Mouse (Mus musculus) spleen, adult 18-20 months (tissue): ENCODE measurements around the gene Gm10295.

Experiments used
- DNase-seq, 2 experiments: peaks; one replicate each; pipeline ENCODE4 v3.0.0; 2022; ENCODE audit warnings: mixed read lengths in 2 of 2

Gm10295 gene

DNA sequence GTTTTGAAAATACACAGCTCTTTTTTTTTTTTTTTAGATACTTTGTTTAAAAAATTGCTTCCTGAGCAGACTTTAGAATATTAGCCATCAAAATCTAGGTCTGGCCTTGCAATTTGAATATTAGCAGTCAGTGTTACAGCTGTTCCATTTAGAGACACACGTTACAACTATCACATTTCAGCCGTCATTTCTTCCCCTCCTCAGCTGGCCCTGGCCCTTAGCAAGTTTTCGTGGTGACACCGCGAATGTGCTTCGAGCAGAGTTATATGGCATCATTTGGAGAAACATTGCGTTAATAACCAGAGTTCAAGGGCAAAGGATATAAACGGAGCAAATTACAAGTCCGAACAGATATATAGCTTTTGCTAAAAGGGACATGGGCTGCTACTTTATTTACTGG lies 2.4 kb downstream of the Gm10295 start:
- no peak for DNase-seq

DNA sequence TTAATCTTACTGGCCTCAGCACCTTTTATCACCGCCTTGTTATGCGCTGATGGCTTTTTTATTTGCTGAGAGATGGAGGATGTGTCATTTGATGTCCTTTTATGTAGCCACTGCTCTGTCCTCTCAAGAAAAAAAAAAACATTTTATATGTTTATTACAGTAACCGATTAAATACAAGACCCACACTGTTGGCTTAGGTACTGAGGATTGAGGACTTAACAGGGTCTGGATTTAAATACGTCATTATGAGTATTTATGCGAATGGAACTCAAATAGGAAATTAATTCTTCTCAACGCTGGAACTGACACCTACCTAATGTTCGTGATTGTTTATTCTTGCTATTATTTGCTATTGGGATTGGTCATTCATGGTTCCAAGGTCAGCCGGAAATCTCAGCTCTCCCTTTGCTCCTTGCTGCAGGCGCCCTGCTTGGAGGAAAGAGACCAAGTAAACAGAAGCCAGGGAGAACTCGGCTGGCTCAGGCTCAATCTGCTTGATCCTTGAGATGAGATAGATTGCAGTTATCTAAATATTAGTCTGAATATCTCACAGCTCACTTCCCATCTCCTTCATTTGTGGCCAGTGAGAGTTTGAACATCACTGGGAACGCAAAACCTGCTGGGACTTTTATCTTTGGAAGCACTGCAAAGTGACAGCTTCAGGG lies 26.2 kb downstream of the Gm10295 start:
- DNase-seq: no peak

DNA sequence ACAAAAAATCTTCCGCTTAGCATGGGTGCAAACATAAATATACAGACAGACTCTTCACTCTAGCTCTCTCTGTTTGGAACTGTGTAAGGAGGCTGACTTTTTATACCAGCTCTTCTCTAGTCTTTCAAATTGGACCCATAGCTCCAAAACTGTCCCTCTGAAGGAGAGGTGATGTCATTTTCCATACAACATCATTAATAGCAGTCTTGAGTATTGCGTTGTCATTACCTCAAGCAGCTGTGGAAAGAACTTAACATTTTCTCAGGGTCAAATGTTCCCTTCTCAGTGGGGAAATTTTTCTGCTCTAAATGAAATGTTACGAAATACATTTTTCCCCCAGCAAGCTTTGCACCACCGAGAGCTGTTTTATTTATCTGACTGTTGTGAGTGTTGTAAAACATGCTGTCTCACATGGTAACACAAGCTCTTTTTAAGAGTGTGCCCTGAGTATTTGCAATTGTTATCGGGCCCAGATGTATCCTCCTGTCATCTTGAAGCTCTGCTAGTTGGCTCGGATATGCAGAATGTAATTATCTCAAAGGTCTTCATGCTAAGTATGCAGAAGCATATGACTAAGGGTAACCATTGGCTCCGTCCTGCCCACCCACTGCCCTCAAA lies 38.0 kb downstream of the Gm10295 start:
- DNase-seq: no peak

DNA sequence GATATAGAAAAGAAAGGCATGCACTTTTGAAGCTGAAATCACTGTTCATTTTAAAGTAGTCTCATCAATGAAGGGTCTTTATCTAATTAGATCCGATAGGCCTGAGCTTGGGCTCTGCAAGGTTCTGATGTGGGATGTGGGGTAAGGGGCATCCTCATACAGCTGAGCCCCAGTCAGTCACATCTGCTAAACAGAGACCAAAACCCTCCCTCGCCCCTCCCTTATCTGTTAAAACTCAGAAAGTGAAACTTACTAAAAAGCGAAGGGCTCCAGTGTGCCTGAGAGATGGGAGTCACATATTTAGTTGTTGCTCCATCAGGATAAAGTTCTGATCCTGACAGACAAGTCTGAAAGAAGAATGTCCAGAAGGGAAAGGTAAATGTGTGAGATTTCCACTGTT lies 38.9 kb downstream of the Gm10295 start:
- no peak for DNase-seq

DNA sequence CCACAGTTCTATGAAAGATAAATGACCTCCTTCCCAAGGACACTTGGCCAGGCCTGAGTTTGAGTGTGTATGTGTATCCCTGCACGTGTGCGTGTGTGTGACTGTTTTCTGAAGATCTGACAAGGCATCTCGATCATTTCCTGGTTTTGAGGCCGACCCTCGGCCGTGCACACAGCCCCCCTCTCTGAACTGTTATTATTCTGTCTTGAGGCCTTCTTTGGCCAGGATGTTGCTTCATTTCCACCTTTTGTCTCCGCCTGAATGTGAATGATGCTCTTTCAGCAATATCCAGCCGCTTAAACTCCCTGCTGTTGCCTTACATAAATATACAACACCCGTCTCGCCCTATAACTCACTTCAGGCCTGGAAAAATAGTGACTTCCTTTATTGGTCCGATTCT lies 39.9 kb downstream of the Gm10295 start:
- no peak for DNase-seq

DNA sequence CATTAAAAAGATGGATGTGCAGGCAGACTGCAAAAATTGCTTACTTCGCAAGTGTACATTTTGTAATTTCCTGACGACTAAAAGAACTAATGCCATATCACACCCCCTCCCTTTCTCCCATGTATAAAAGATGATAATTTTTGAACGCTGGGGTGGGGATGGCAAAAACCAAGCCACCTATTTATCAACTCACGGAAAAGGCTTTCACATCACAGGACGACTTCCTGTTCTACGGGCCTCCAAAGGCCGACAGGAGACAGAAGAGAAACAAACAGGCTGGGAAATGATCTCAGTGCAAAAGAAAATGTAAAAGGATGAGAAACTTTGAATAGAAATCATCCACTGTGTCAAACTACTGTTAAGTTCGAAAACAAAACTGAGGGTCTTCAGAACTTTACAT lies 43.2 kb downstream of the Gm10295 start:
- DNase-seq: no peak

DNA sequence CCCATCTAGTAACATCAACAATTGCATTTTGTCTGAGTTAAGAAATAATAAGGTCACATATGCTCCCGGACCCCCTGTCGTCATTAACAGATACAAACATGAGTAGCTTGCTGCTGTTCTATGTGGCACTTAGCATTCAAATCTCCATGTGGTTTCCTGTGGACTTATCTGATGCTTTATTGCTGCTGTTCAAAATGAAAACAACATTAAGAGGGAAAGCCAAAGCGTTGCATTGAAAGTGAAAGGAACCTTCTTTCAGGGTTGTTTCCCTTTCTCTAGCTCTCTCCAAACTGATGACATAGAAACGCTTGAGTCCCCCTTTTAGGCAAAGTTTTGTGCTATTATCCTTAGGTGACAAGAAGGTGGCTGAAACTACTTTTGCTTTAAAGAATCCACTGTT lies 48.6 kb downstream of the Gm10295 start:
- no peak for DNase-seq
